Mouse (Mus musculus): ENCODE measurements around the gene Nat8l.

DNA sequence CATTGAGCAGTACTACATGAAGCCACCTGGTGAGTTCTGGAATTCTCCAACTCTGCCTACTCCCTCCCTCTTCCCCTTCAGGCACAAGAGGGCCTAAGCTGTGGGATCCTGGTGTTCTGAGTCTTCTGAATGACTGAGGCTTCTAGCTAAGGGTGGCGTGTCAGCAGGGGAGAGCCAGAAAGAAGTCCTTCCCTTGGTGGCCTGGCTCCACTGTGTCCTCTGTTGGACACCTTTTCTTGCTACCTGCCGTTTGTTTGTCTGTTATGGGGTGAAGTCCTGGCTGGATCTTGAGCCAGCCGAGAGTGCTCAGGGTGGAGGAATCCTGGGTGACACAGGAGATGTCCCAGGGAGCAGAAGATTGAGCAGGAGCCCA, 2.7 kb downstream of the Nat8l start:
- TF ChIP-seq CTCF (conservative IDR thresholded peaks at IDR 0.05 in 1 of 2, IDR thresholded peaks at IDR 0.05 in 1 of 2; ENCODE audit: low read depth in 2 of 2, low read length in 2 of 2) (no peak), ZNF384 (IDR thresholded peaks at IDR 0.05; ENCODE audit: low read depth, low read length) (no peak), NELFE (IDR thresholded peaks at IDR 0.05; ENCODE audit: low read depth, low read length) (no peak), HCFC1 (IDR thresholded peaks at IDR 0.05; ENCODE audit: low read depth, low read length) (no peak), JUND (conservative IDR thresholded peaks at IDR 0.05; ENCODE audit: low read depth, low read length) (no peak), GABPA (IDR thresholded peaks at IDR 0.05; ENCODE audit: insufficient replicate concordance, low read depth, low read length) (no peak), ZC3H11A (IDR thresholded peaks at IDR 0.05; ENCODE audit: low read depth, low read length) (no peak), POLR2A (IDR thresholded peaks at IDR 0.05; ENCODE audit: low read depth, low read length) (no peak), MYC (IDR thresholded peaks at IDR 0.05; ENCODE audit: low read depth, low read length) (no peak), SMC3 (IDR thresholded peaks at IDR 0.05; ENCODE audit: low read depth, low read length) (no peak)
